In the genomic region with DNA sequence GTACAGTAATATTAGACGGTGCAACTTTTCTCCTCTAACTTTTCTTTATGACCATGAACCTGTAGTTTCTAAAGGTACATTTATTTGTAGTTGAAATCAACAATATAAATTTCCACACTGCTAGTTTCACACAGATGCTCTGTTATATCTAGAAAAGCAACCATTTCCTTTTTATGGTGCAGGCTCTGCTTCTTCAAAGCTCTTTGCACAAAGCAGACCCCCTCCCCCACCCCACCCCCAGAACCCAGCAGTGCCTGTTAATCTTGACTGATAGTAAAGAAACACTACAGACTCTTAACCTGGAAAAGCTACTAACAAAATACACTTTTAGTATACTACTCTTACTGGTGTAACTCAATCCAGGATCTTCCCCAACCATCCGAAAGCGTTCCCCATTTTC, we compare ENCODE assay signal across 20 mouse cellular contexts. TPM values are rescaled to one million over a fixed set of nuclear protein-coding genes. Genes with fewer than 3 reads are reported as not detected.
A peak's percentile ranks its signal among the peaks of the same experiment; 100 is the strongest.
DNase-seq lines count a peak whose midpoint lies in the region; ATAC-seq lines count a peak whose summit lies in the region.
"Had no signal": no experiment of that assay in that cellular context is flagged by ENCODE, and none has a peak within 500 bp of the region (broad histone marks: within the 10 kb centered on the region; RNA-seq: fewer than 3 reads in every experiment).

No protein-coding gene starts in this region.

- 0 out of 2 replicates have a peak, but pooled peaks cover 2% of the 10 kb centered on the region for H3K36me3 ChIP-seq in forebrain, embryonic 13.5 days (ENCODE audit: poor library complexity, severe bottlenecking)
- no peaks in the 10 kb centered on the region for H3K36me3 ChIP-seq in forebrain, embryonic 11.5 days (ENCODE audit: control insufficient read depth, insufficient read depth, low read length)
- H3K36me3 ChIP-seq in heart, embryonic 16.5 days (ENCODE audit: control insufficient read depth, insufficient read depth), result no peaks in the 10 kb centered on the region
- no peaks in the 10 kb centered on the region for H3K36me3 ChIP-seq in hindbrain, embryonic 13.5 days
- peaks cover 14% of the 10 kb centered on the region for H3K36me3 ChIP-seq in embryonic facial prominence, embryonic 10.5 days (replicated peaks)
- H3K36me3 ChIP-seq: lung, embryonic 15.5 days; midbrain, embryonic 12.5 days; stomach, embryonic 15.5 days had no signal

- no peaks in the 10 kb centered on the region for H3K9me3 ChIP-seq in forebrain, embryonic 13.5 days (replicated peaks)
- H3K9me3 ChIP-seq in forebrain, embryonic 11.5 days (ENCODE audit: control insufficient read depth, low read length), result no peaks in the 10 kb centered on the region
- H3K9me3 ChIP-seq in heart, embryonic 16.5 days (replicated peaks; ENCODE audit: control insufficient read depth, low read length), result no peaks in the 10 kb centered on the region
- no peaks in the 10 kb centered on the region for H3K9me3 ChIP-seq in hindbrain, embryonic 13.5 days
- H3K9me3 ChIP-seq in embryonic facial prominence, embryonic 10.5 days, result no peaks in the 10 kb centered on the region
- H3K9me3 ChIP-seq: forebrain, embryonic 10.5 days; lung, embryonic 15.5 days; midbrain, embryonic 12.5 days; stomach, embryonic 15.5 days had no signal

- DNase-seq in forebrain, embryonic 11.5 days (ENCODE audit: low spot score), result no peak
- DNase-seq in heart, postnatal 4 days, result no peak
- DNase-seq in thymus, postnatal 14 days, result peak; percentile 15
- DNase-seq in thymus, postnatal 25 days, result no peak
- DNase-seq in embryonic facial prominence, embryonic 10.5 days (ENCODE audit: low spot score), result no peak
- DNase-seq: adrenal gland, adult 2 months; cerebellum, adult 2 months; cerebellum, postnatal 36 days; kidney, adult 18-20 months; kidney, postnatal 10 days had no signal

- H3K4me1 ChIP-seq in forebrain, embryonic 13.5 days, result peaks cover 64% of the 10 kb centered on the region
- H3K4me1 ChIP-seq in forebrain, embryonic 11.5 days (replicated peaks; ENCODE audit: control insufficient read depth, insufficient read depth, low read length), result peaks cover 11% of the 10 kb centered on the region
- H3K4me1 ChIP-seq in heart, embryonic 16.5 days (ENCODE audit: control insufficient read depth, insufficient read depth, low read length), result peaks cover 41% of the 10 kb centered on the region
- peaks cover 57% of the 10 kb centered on the region for H3K4me1 ChIP-seq in hindbrain, embryonic 13.5 days (replicated peaks)
- peaks cover 47% of the 10 kb centered on the region for H3K4me1 ChIP-seq in embryonic facial prominence, embryonic 10.5 days

- no peak overlapping the region for H3K27ac ChIP-seq in forebrain, embryonic 13.5 days
- no peak overlapping the region for H3K27ac ChIP-seq in forebrain, embryonic 11.5 days (ENCODE audit: low read depth, low read length)
- no peak overlapping the region for H3K27ac ChIP-seq in heart, embryonic 16.5 days (ENCODE audit: low read length)
- H3K27ac ChIP-seq in hindbrain, embryonic 13.5 days, result no peak overlapping the region
- H3K27ac ChIP-seq in embryonic facial prominence, embryonic 10.5 days (replicated peaks), result no peak overlapping the region
- H3K27ac ChIP-seq: forebrain, embryonic 10.5 days; hindbrain, postnatal 0 days; liver, embryonic 14.5 days; lung, embryonic 15.5 days; macrophage; midbrain, embryonic 12.5 days; stomach, embryonic 15.5 days had no signal

- 88% methylated on average over 3 of the region's 3 CpGs for WGBS in forebrain, embryonic 13.5 days
- 88% methylated on average over 3 of the region's 3 CpGs for WGBS in forebrain, embryonic 11.5 days
- 81% methylated on average over 3 of the region's 3 CpGs for WGBS in heart, embryonic 16.5 days
- 83% methylated on average over 3 of the region's 3 CpGs for WGBS in hindbrain, embryonic 13.5 days
- whole genome bisulfite sequencing in embryonic facial prominence, embryonic 10.5 days, result 89% methylated on average over 3 of the region's 3 CpGs

- H3K4me3 ChIP-seq in forebrain, embryonic 13.5 days, result no peak overlapping the region
- H3K4me3 ChIP-seq in forebrain, embryonic 11.5 days (ENCODE audit: low read depth, low read length), result no peak overlapping the region
- H3K4me3 ChIP-seq in heart, embryonic 16.5 days (ENCODE audit: low read length), result no peak overlapping the region
- no peak overlapping the region for H3K4me3 ChIP-seq in hindbrain, embryonic 13.5 days
- H3K4me3 ChIP-seq in embryonic facial prominence, embryonic 10.5 days, result no peak overlapping the region
- H3K4me3 ChIP-seq: forebrain, embryonic 10.5 days; lung, embryonic 15.5 days; midbrain, embryonic 12.5 days; stomach, embryonic 15.5 days had no signal

- no peak overlapping the region for H3K9ac ChIP-seq in forebrain, embryonic 13.5 days
- H3K9ac ChIP-seq in forebrain, embryonic 11.5 days (ENCODE audit: low read length), result no peak overlapping the region
- no peak overlapping the region for H3K9ac ChIP-seq in heart, embryonic 16.5 days (ENCODE audit: low read length)
- H3K9ac ChIP-seq in hindbrain, embryonic 13.5 days, result no peak overlapping the region
- H3K9ac ChIP-seq: liver, embryonic 14.5 days; lung, embryonic 15.5 days; midbrain, embryonic 12.5 days; stomach, embryonic 15.5 days had no signal

- H3K4me2 ChIP-seq in forebrain, embryonic 13.5 days, result peak overlapping the region; percentile 22; the same call in 1 of the 2 replicates
- no peak overlapping the region for H3K4me2 ChIP-seq in forebrain, embryonic 11.5 days (ENCODE audit: low read depth, low read length, severe bottlenecking)
- peak overlapping the region; percentile 29; the same call in 1 of the 2 replicates for H3K4me2 ChIP-seq in heart, embryonic 16.5 days (ENCODE audit: low read depth, low read length)
- no peak overlapping the region for H3K4me2 ChIP-seq in hindbrain, embryonic 13.5 days
- H3K4me2 ChIP-seq: lung, embryonic 15.5 days; midbrain, embryonic 12.5 days; stomach, embryonic 15.5 days had no signal

- ATAC-seq in forebrain, embryonic 13.5 days, result no peak
- no peak for ATAC-seq in forebrain, embryonic 11.5 days (replicated peaks; ENCODE audit: low FRiP score)
- ATAC-seq in heart, embryonic 16.5 days (replicated peaks; ENCODE audit: extremely low read depth, insufficient read depth, low FRiP score), result no peak
- ATAC-seq in hindbrain, embryonic 13.5 days (ENCODE audit: low FRiP score), result no peak
- ATAC-seq: hindbrain, postnatal 0 days had no signal

- no peaks in the 10 kb centered on the region for H3K27me3 ChIP-seq in forebrain, embryonic 13.5 days
- no peaks in the 10 kb centered on the region for H3K27me3 ChIP-seq in forebrain, embryonic 11.5 days (ENCODE audit: control insufficient read depth, insufficient read depth, low read length)
- H3K27me3 ChIP-seq in heart, embryonic 16.5 days (ENCODE audit: control insufficient read depth, insufficient read depth, low read length), result no peaks in the 10 kb centered on the region
- H3K27me3 ChIP-seq in hindbrain, embryonic 13.5 days, result no peaks in the 10 kb centered on the region
- H3K27me3 ChIP-seq in embryonic facial prominence, embryonic 10.5 days (replicated peaks; ENCODE audit: low read depth, poor library complexity, severe bottlenecking), result no peaks in the 10 kb centered on the region
- H3K27me3 ChIP-seq: lung, embryonic 15.5 days; midbrain, embryonic 12.5 days; stomach, embryonic 15.5 days had no signal

RNA-seq across cellular contexts. Expression of a gene that starts 6.6 kb away (rescaled TPM):
- polyA plus RNA-seq in forebrain, embryonic 13.5 days (2015; fragmentation: Nextera tagmentation; extraction: Ambion mirVana), result 34.1 and 34.2 TPM in 2 replicates
- 29.3 and 33.6 TPM in 2 replicates for polyA plus RNA-seq in forebrain, embryonic 11.5 days (2014; fragmentation: Nextera tagmentation; extraction: Ambion mirVana)
- 10.8 and 13.2 TPM in 2 replicates for polyA plus RNA-seq in heart, embryonic 16.5 days (2015; fragmentation: Nextera tagmentation; extraction: Ambion mirVana)
- 10 to 100 TPM; 20.6 to 20.8 TPM for total RNA-seq in heart, postnatal 4 days (2021)
- 29.9 and 31.8 TPM in 2 replicates for polyA plus RNA-seq in hindbrain, embryonic 13.5 days (2015; fragmentation: Nextera tagmentation; extraction: Ambion mirVana)
- polyA plus RNA-seq in embryonic facial prominence, embryonic 10.5 days (2016; fragmentation: Nextera tagmentation; extraction: Ambion mirVana), result 15.8 and 16.4 TPM in 2 replicates

Comparison
In these comparisons a context has a peak if more than half of its experiments do, and no peak if none do; other contexts are left out.
1. H3K4me2 ChIP-seq: peak in forebrain, embryonic 13.5 days (single experiment) and heart, embryonic 16.5 days (single experiment); none in forebrain, embryonic 11.5 days (single experiment) and hindbrain, embryonic 13.5 days (single experiment).